Mouse (Mus musculus) erythroblast, embryonic 14.5 days (primary cell): ENCODE measurements around the gene Zfp618. TPM values are rescaled to one million over a fixed set of nuclear protein-coding genes. Genes with fewer than 3 reads are reported as not detected.

Experiments used
- H3K27me3 ChIP-seq: 2 replicates; pipeline ENCODE4 v1.6.1; 2012; ENCODE audit warnings: inconsistent platforms; ENCODE audit not compliant: control insufficient read depth
- H3K36me3 ChIP-seq: 2 replicates; pipeline ENCODE4 v1.6.1; 2012; ENCODE audit warnings: mild to moderate bottlenecking, inconsistent platforms; ENCODE audit not compliant: control insufficient read depth
- H3K4me1 ChIP-seq: 2 replicates; pipeline ENCODE4 v1.6.1; 2012; ENCODE audit warnings: inconsistent platforms; ENCODE audit not compliant: control insufficient read depth
- H3K4me3 ChIP-seq: replicated peaks from 2 replicates; pipeline ENCODE3; 2012; ENCODE audit warnings: moderate library complexity, mild to moderate bottlenecking, inconsistent platforms
- H3K9me3 ChIP-seq: 2 replicates; pipeline ENCODE4 v1.6.1; 2012; ENCODE audit warnings: low read length, inconsistent platforms, mixed read lengths; ENCODE audit not compliant: control insufficient read depth
- GATA1 ChIP-seq: IDR thresholded peaks from 2 replicates; pipeline ENCODE4 v1.6.1; 2012; ENCODE audit warnings: low read length, inconsistent platforms, mixed read lengths
- TAL1 ChIP-seq: IDR thresholded peaks from 3 replicates; pipeline ENCODE4 v1.6.1; 2012; ENCODE audit warnings: low read length, inconsistent platforms, mixed read lengths
- polyA plus RNA-seq: library from polyadenylated mRNA; stranded (reverse); fragments of >175 nt; gene quantifications from 2 replicates; pipeline ENCODE4 v1.2.3, GENCODE M21; 2012

Gene Zfp618
- under 0.01 TPM in 1 of 2 replicates, not detected in the other for polyA plus RNA-seq

DNA sequence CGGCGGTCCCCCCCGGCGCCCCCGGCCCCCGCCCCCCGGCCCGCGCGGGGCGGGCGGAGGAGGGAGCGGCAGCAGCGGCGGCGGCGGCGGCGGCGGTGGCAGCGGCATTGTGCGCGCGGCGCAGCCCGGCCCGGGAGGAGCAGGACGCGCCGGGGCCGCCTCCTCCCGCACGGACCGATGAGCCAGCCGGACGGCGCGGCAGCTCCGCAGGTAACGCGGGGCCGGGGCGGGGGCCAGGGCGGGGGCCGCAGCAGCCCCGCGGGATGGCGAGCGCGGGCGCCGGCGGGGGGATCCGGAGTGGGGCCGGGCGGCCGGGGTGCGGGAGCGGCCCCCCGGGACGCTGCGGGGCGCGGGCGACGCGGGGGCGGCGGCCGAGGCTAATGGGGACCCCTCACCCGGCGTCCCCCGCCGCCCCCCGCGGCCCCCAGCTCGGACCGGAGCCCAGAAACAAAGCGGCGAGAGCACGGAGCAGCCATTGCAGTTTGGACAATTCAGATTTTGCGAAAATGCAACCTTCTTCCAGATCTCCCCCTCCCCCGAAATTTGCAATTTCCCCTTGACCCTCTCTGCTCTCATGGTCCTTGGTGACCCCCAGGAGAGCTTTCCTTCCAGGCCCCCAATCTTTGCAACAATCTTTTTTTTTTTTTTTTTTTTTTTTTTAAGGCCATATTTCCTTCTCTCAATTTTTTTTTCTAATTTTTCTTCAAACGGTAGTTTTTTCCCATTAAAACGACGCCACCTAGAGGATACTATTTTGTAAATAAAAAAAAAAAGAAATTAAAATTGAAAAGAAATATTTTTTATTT, at the start of gene Zfp618:
Gene Zfp618, plus strand, starts transcription at position 77 of the 806 bp plus-strand sequence.
- Histone ChIP-seq H3K36me3 (no peaks in the 10 kb centered on the region), H3K4me1 (no peaks in the 10 kb centered on the region), H3K4me3 (peak within 1 kb of the TSS; percentile 47), H3K27me3 (peaks cover 36% of the 10 kb centered on the region), H3K9me3 (no peaks in the 10 kb centered on the region)
- TF ChIP-seq GATA1 (no peak), TAL1 (no peak)

GRCm38 (mm10) chr4:62917056-62917455, 48.3 kb upstream of the Zfp618 start:
- Histone ChIP-seq H3K36me3 (no peaks in the 10 kb centered on the region), H3K27me3 (no peaks in the 10 kb centered on the region), H3K9me3 (peaks cover 5% of the 10 kb centered on the region; the same call in 1 of the 2 replicates), H3K4me1 (no peaks in the 10 kb centered on the region), H3K4me3 (no peak overlapping the region)
- no peak for TF ChIP-seq TAL1
- no peak for TF ChIP-seq GATA1

GRCm38 (mm10) chr4:62933798-62934197, 31.6 kb upstream of the Zfp618 start:
- Histone ChIP-seq H3K36me3 (no peaks in the 10 kb centered on the region), H3K4me3 (no peak overlapping the region), H3K4me1 (no peaks in the 10 kb centered on the region), H3K27me3 (no peaks in the 10 kb centered on the region), H3K9me3 (no peaks in the 10 kb centered on the region)
- no peak for TF ChIP-seq GATA1
- no peak for TF ChIP-seq TAL1

DNA sequence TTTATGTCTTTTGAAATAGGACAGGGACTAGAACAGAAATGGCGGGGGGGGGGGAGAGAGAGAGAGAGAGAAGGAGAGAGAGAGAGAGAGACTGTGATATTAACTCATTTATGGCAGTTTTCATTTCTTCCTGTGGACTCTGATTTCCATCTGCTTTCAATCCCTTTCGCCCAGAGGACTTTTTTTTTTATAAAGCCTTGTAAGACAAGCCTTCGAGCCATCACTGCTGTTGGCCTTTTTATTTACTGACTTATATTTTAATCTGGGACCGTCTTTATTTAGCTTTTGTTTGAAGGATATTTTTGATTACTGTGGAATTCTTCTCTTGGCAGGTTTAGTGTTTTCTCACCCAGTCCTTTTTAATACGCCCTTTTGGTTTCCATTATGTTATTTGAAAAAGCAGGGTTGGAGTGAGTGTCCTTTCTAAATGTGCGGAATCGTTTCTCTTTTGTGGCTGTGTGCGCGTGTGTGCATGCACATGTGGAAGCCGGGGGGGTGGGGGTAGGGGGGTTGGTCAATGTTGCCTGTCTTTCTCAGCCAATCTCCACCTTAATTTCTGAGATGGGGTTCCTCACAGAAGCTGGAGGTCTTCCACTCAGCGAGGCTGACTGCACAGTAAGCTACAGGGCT, 29.7 kb upstream of the Zfp618 start:
- TF ChIP-seq TAL1 (no peak), GATA1 (no peak)
- H3K4me3 ChIP-seq = no peak overlapping the region
- no peaks in the 10 kb centered on the region for H3K4me1 ChIP-seq
- no peaks in the 10 kb centered on the region for H3K9me3 ChIP-seq
- no peaks in the 10 kb centered on the region for H3K27me3 ChIP-seq
- H3K36me3 ChIP-seq = no peaks in the 10 kb centered on the region

- H3K36me3 ChIP-seq = no peaks in the 10 kb centered on the region
- TF ChIP-seq TAL1 = no peak
- no peak for TF ChIP-seq GATA1
- H3K27me3 ChIP-seq = no peaks in the 10 kb centered on the region
- no peaks in the 10 kb centered on the region for H3K9me3 ChIP-seq
- no peaks in the 10 kb centered on the region for H3K4me1 ChIP-seq
- H3K4me3 ChIP-seq = no peak overlapping the region
Observed at GRCm38 (mm10) chr4:62941961-62942892, 23.1 kb upstream of the Zfp618 start.

- no peaks in the 10 kb centered on the region for H3K4me1 ChIP-seq
- no peaks in the 10 kb centered on the region for H3K36me3 ChIP-seq
- H3K27me3 ChIP-seq = no peaks in the 10 kb centered on the region
- TF ChIP-seq GATA1 = no peak
- no peak for TF ChIP-seq TAL1
- no peaks in the 10 kb centered on the region for H3K9me3 ChIP-seq
- no peak overlapping the region for H3K4me3 ChIP-seq
Observed at GRCm38 (mm10) chr4:62944326-62944879, 21.0 kb upstream of the Zfp618 start.

- TF ChIP-seq GATA1 (no peak), TAL1 (no peak)
- Histone ChIP-seq H3K36me3 (no peaks in the 10 kb centered on the region), H3K27me3 (peaks cover 36% of the 10 kb centered on the region), H3K4me3 (no peak overlapping the region), H3K9me3 (no peaks in the 10 kb centered on the region), H3K4me1 (no peaks in the 10 kb centered on the region)
Observed at GRCm38 (mm10) chr4:62963806-62964205, 1.6 kb upstream of the Zfp618 start.

GRCm38 (mm10) chr4:62964844-62965496, 403 bp upstream of the Zfp618 start:
- no peaks in the 10 kb centered on the region for H3K9me3 ChIP-seq
- peak overlapping the region; percentile 24 for H3K4me3 ChIP-seq
- H3K27me3 ChIP-seq = peaks cover 36% of the 10 kb centered on the region
- no peaks in the 10 kb centered on the region for H3K4me1 ChIP-seq
- H3K36me3 ChIP-seq = no peaks in the 10 kb centered on the region
- TF ChIP-seq TAL1 = no peak
- no peak for TF ChIP-seq GATA1
